Mouse (Mus musculus): ENCODE results near the gene Mcu.

DNA sequence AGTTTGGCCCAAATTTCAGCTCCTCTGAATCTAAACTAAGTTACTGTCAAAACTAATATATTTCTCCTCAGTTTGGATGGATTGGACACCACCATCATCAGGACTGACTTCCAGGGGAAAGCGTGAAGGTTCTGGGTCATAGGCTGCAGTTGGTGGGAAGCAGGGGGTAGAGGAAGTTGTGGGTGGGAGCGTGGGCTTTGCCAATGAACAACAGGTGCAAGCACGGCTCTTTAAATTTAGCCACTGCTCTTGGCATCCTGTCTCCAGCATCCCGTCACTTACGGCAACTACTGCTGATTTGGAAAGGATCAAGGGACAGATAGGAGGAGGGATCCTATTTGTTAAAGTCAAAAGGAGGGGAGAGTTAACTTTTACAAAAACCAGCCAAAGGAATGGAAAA, 7.0 kb upstream of the Mcu start:
- TF ChIP-seq CTCF (IDR thresholded peaks at IDR 0.05; ENCODE audit: insufficient read depth, low read length): no peak
- TF ChIP-seq POLR2A (IDR thresholded peaks at IDR 0.05; ENCODE audit: borderline replicate concordance, extremely low read depth, low read depth, low read length): no peak

All from lung, adult 2 months (tissue).